Mouse (Mus musculus) forebrain, postnatal 0 days (tissue): ENCODE data around the gene Sel1l3. TPM values are rescaled to one million over a fixed set of nuclear protein-coding genes. Genes with fewer than 3 reads are reported as not detected.

Experiments
- ATAC-seq: fragments of 200-750 bp; cut with Nextera tagmentation; 2 replicates; pipeline ENCODE4 v1.8.0; 2017; ENCODE audit warnings: mild to moderate bottlenecking, moderate library complexity
- DNase-seq: peaks from one replicate; pipeline ENCODE4 v3.0.0-alpha.2; 2015
- H3K27ac ChIP-seq: fragments of 300-500 bp; sonication (generic); 2 replicates; pipeline ENCODE4 v1.5.1; 2014; ENCODE audit warnings: low read depth, mild to moderate bottlenecking, antibody characterized with exemption, low read length, moderate library complexity, mixed read lengths
- H3K27me3 ChIP-seq: fragments of 300-500 bp; sonication (generic); 2 replicates; pipeline ENCODE4 v1.6.1; 2014; ENCODE audit warnings: mild to moderate bottlenecking, low read length, mixed read lengths; ENCODE audit not compliant: insufficient read depth
- H3K36me3 ChIP-seq: fragments of 300-500 bp; sonication (generic); 2 replicates; pipeline ENCODE4 v1.6.1; 2014; ENCODE audit warnings: mild to moderate bottlenecking, moderate library complexity; ENCODE audit not compliant: insufficient read depth
- H3K4me1 ChIP-seq: fragments of 300-500 bp; sonication (generic); 2 replicates; pipeline ENCODE4 v1.6.1; 2014; ENCODE audit warnings: antibody characterized with exemption; ENCODE audit not compliant: insufficient read depth
- H3K4me2 ChIP-seq: fragments of 300-500 bp; sonication (generic); 2 replicates; pipeline ENCODE4 v1.6.1; 2014; ENCODE audit warnings: low read depth, mild to moderate bottlenecking, moderate library complexity
- H3K4me3 ChIP-seq: fragments of 300-500 bp; sonication (generic); 2 replicates; pipeline ENCODE4 v1.5.1; 2014; ENCODE audit warnings: low read depth, low read length, mixed read lengths
- H3K9ac ChIP-seq: fragments of 300-500 bp; sonication (generic); 2 replicates; pipeline ENCODE4 v1.6.1; 2014; ENCODE audit warnings: mild to moderate bottlenecking
- H3K9me3 ChIP-seq: fragments of 300-500 bp; sonication (generic); 2 replicates; pipeline ENCODE4 v1.6.1; 2016; ENCODE audit warnings: low read length
- CTCF ChIP-seq: sonication (generic); IDR thresholded peaks from 2 replicates; pipeline ENCODE4 v1.5.1; 2016; ENCODE audit warnings: antibody characterized with exemption, control low read depth, low read depth
- WGBS: fragments of 180-500 bp; shearing (Covaris S2); extraction: QIAGEN DNeasy Blood & Tissue Kit; methylation state at CpG from one replicate; pipeline ENCODE4 v1.1.7; 2014; 5-methylcytosine and 5-hydroxymethylcytosine counted together
- polyA plus RNA-seq: library from polyadenylated mRNA; unstranded; fragments of >200 nt; fragmentation: Nextera tagmentation; extraction: Ambion mirVana; gene quantifications from 2 replicates; pipeline ENCODE4 v1.2.1, GENCODE M21; 2015
- total RNA-seq: library from RNA; depleted of rRNA; stranded (reverse); fragments of >200 nt; gene quantifications from 2 replicates; pipeline ENCODE4 v1.2.3, GENCODE M21; 2014

The Sel1l3 gene
- total and polyA plus RNA-seq, 2 experiments from 2014 or later, result 6.2 to 28.8 TPM

DNA sequence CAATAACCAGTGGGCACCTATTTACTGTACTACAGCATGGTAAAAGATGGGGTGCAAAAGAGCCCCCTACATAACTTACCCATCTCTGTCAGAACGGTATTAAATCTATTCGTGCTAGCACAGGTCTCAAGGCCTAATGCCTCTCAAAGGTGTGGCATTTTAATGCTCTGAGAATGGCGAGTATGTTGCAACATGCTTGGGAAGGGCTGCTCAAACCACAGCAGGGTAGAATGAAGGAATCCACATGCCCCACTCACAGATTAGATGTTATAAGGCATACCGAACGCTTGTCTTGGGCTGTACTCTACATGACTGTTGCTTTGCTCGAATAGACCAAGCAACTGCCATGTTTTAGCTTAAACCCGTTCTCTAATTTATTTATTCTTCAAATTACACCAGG, 25.5 kb upstream of the Sel1l3 start:
- no peaks in the 10 kb centered on the region for H3K9me3 ChIP-seq
- H3K9ac ChIP-seq, result no peak overlapping the region
- no peaks in the 10 kb centered on the region for H3K4me1 ChIP-seq
- ATAC-seq, result no peak
- H3K4me2 ChIP-seq, result no peak overlapping the region
- no peaks in the 10 kb centered on the region for H3K27me3 ChIP-seq
- H3K36me3 ChIP-seq, result no peaks in the 10 kb centered on the region
- no peak overlapping the region for H3K4me3 ChIP-seq
- no peak for DNase-seq
- 91% methylated on average over 7 of the region's 7 CpGs for WGBS
- H3K27ac ChIP-seq, result no peak overlapping the region
- no peak for TF ChIP-seq CTCF

- Histone ChIP-seq H3K27me3 (no peaks in the 10 kb centered on the region), H3K9ac (no peak overlapping the region), H3K4me2 (no peak overlapping the region), H3K9me3 (no peaks in the 10 kb centered on the region), H3K36me3 (no peaks in the 10 kb centered on the region), H3K4me3 (no peak overlapping the region), H3K4me1 (no peaks in the 10 kb centered on the region), H3K27ac (no peak overlapping the region)
- WGBS, result 80% methylated on average over 7 of the region's 7 CpGs
- no peak for TF ChIP-seq CTCF
- ATAC-seq, result no peak
- DNase-seq, result no peak
Observed at GRCm38 (mm10) chr5:53238761-53239160, 25.0 kb upstream of the Sel1l3 start.

DNA sequence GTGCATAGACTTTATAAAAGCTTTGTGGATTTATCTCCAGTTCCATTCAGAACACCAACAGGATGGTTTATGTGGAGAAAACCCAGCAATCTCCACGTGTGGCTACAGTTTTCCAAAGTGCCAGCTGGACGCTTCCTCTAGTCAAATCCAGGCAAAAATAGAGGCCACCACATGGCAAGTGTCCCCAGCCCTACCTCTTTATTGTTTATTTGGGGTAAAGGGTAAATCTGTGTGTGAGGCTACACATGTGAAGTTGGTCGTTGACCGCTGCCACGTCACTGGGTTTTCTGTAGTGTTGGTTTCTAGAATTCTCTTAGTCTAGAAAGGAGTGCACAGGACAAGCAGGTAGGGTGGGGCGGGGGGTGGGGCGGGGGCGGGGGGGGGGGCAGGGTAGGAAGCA, 23.0 kb upstream of the Sel1l3 start:
- no peak overlapping the region for H3K4me3 ChIP-seq
- TF ChIP-seq CTCF, result no peak
- H3K9me3 ChIP-seq, result no peaks in the 10 kb centered on the region
- no peaks in the 10 kb centered on the region for H3K27me3 ChIP-seq
- DNase-seq, result no peak
- WGBS, result 75% methylated on average over 8 of the region's 8 CpGs
- no peak overlapping the region for H3K4me2 ChIP-seq
- no peak overlapping the region for H3K27ac ChIP-seq
- no peak overlapping the region for H3K9ac ChIP-seq
- H3K36me3 ChIP-seq, result no peaks in the 10 kb centered on the region
- no peaks in the 10 kb centered on the region for H3K4me1 ChIP-seq
- no peak for ATAC-seq

DNA sequence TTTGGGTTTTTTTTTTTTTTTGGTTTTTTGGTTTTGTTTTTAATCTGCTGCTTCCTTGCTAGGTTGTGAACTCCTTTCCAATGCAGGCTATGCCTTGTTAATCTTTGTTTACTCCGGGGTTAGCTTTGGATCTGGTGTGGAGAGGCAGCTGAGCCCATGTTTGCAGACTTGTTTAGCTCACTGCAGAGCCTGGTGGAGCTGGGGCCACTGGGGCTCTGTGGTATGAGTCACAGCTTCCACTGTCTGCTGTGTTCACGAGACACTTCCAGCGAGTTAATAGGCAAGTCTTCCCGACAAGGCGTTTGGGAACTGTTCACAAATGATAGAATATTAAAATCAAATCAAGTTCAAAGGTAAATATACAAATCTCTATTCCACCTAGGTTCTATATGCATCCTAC, 22.4 kb upstream of the Sel1l3 start:
- DNase-seq, result no peak
- ATAC-seq, result no peak
- Histone ChIP-seq H3K4me2 (no peak overlapping the region), H3K4me1 (no peaks in the 10 kb centered on the region), H3K27me3 (no peaks in the 10 kb centered on the region), H3K9me3 (no peaks in the 10 kb centered on the region), H3K4me3 (no peak overlapping the region), H3K9ac (no peak overlapping the region), H3K36me3 (no peaks in the 10 kb centered on the region), H3K27ac (no peak overlapping the region)
- TF ChIP-seq CTCF, result no peak
- WGBS, result 43% methylated on average over 5 of the region's 5 CpGs

GRCm38 (mm10) chr5:53235551-53235950, 21.8 kb upstream of the Sel1l3 start:
- ATAC-seq (no peak), DNase-seq (no peak)
- Histone ChIP-seq H3K36me3 (no peaks in the 10 kb centered on the region), H3K4me2 (no peak overlapping the region), H3K9ac (no peak overlapping the region), H3K27me3 (no peaks in the 10 kb centered on the region), H3K9me3 (no peaks in the 10 kb centered on the region), H3K4me3 (no peak overlapping the region), H3K4me1 (no peaks in the 10 kb centered on the region), H3K27ac (no peak overlapping the region)
- no peak for TF ChIP-seq CTCF
- 33% methylated on average over 4 of the region's 4 CpGs for WGBS

- WGBS, result 71% methylated on average over 4 of the region's 4 CpGs
- DNase-seq, result no peak
- no peak for TF ChIP-seq CTCF
- no peaks in the 10 kb centered on the region for H3K27me3 ChIP-seq
- H3K36me3 ChIP-seq, result no peaks in the 10 kb centered on the region
- H3K27ac ChIP-seq, result no peak overlapping the region
- no peaks in the 10 kb centered on the region for H3K4me1 ChIP-seq
- H3K4me3 ChIP-seq, result no peak overlapping the region
- H3K4me2 ChIP-seq, result no peak overlapping the region
- no peak for ATAC-seq
- H3K9me3 ChIP-seq, result no peaks in the 10 kb centered on the region
- H3K9ac ChIP-seq, result no peak overlapping the region
Observed at GRCm38 (mm10) chr5:53230560-53230959, 16.8 kb upstream of the Sel1l3 start.

- H3K4me2 ChIP-seq, result no peak overlapping the region
- TF ChIP-seq CTCF, result no peak
- WGBS, result 94% methylated on average over 13 of the region's 13 CpGs
- H3K9me3 ChIP-seq, result no peaks in the 10 kb centered on the region
- no peaks in the 10 kb centered on the region for H3K4me1 ChIP-seq
- no peaks in the 10 kb centered on the region for H3K36me3 ChIP-seq
- no peak overlapping the region for H3K9ac ChIP-seq
- H3K4me3 ChIP-seq, result no peak overlapping the region
- H3K27me3 ChIP-seq, result no peaks in the 10 kb centered on the region
- no peak overlapping the region for H3K27ac ChIP-seq
- ATAC-seq (no peak), DNase-seq (no peak)
Observed at GRCm38 (mm10) chr5:53225434-53225833, 11.7 kb upstream of the Sel1l3 start.

DNA sequence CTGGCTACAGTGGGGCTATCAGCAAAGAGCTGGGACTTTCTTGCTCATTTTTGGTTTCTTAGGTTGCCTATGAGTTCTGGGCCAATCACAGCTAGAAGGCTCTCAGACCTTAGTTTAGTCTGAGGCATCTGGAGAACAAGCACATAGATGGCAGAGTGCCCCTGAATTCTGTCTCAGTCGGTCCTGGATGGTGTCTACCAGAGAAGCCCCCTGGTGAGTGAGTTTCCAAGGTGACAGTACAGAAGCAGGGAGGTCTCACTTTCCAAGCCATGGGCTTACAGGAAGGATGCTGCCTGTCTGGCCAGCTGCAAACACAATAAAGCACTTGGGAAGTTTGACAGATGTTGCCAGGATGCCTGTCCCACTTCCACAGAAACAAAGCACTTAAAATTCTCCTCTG, 1.1 kb upstream of the Sel1l3 start:
- no peak overlapping the region for H3K4me3 ChIP-seq
- DNase-seq, result no peak
- H3K4me1 ChIP-seq, result peaks cover 6% of the 10 kb centered on the region; the same call in 1 of the 2 replicates
- TF ChIP-seq CTCF, result no peak
- ATAC-seq, result no peak
- no peaks in the 10 kb centered on the region for H3K9me3 ChIP-seq
- no peaks in the 10 kb centered on the region for H3K27me3 ChIP-seq
- no peaks in the 10 kb centered on the region for H3K36me3 ChIP-seq
- 3% methylated on average over 1 of the region's 1 CpGs for WGBS
- no peak overlapping the region for H3K27ac ChIP-seq
- H3K9ac ChIP-seq, result 0 out of 2 replicates have a peak overlapping the region, but pooled peaks have one; percentile 81
- peak overlapping the region; percentile 96 for H3K4me2 ChIP-seq
